ENCODE assay signal across 8 mouse cellular contexts in genomic region chr8:81341591-81342235, GRCm38 (mm10). TPM values are rescaled to one million over a fixed set of nuclear protein-coding genes. Genes with fewer than 3 reads are reported as not detected.
DNase-seq lines count a peak whose midpoint lies in the region; ATAC-seq lines count a peak whose summit lies in the region.

No protein-coding gene starts in this region.

- peak overlapping the region; percentile 53 for H3K9ac ChIP-seq in kidney, embryonic 14.5 days (ENCODE audit: low read depth, low read length)
- 0 out of 2 replicates have a peak overlapping the region, but pooled peaks have one; percentile 17 for H3K9ac ChIP-seq in limb, embryonic 15.5 days
- peak overlapping the region; percentile 74 for H3K9ac ChIP-seq in midbrain, embryonic 16.5 days (ENCODE audit: low read depth, low read length)

- WGBS in heart, embryonic 10.5 days, result under 1% methylated on average over 16 of the region's 23 CpGs
- WGBS in kidney, embryonic 14.5 days, result under 1% methylated on average over 17 of the region's 23 CpGs
- WGBS in limb, embryonic 15.5 days, result 0% methylated on average over 17 of the region's 23 CpGs
- 0% methylated on average over 19 of the region's 23 CpGs for WGBS in midbrain, embryonic 16.5 days

- DNase-seq in gastrocnemius, postnatal 10 days, result peak; percentile 6
- no peak for DNase-seq in gastrocnemius, postnatal 25 days
- DNase-seq in embryo, embryonic 10 days (ENCODE audit: low spot score), result peak; percentile 34
- DNase-seq in heart, embryonic 10.5 days (ENCODE audit: low spot score), result peak; percentile 79
- DNase-seq in spleen, postnatal 10 days (ENCODE audit: low spot score in 2 of 2), result peak; percentile 32 to 80

- peak overlapping the region; percentile 74 for H3K27ac ChIP-seq in heart, embryonic 10.5 days
- no peak overlapping the region for H3K27ac ChIP-seq in kidney, embryonic 14.5 days (ENCODE audit: low read depth, low read length)
- H3K27ac ChIP-seq in limb, embryonic 15.5 days, result no peak overlapping the region
- peak overlapping the region; percentile 79 for H3K27ac ChIP-seq in midbrain, embryonic 16.5 days (ENCODE audit: low read length)

- H3K4me2 ChIP-seq in kidney, embryonic 14.5 days (replicated peaks; ENCODE audit: low read depth, low read length), result peak overlapping the region; percentile 94
- H3K4me2 ChIP-seq in limb, embryonic 15.5 days, result peak overlapping the region; percentile 97
- peak overlapping the region; percentile 99 for H3K4me2 ChIP-seq in midbrain, embryonic 16.5 days (ENCODE audit: low read length)

- H3K36me3 ChIP-seq in heart, embryonic 10.5 days, result no peaks in the 10 kb centered on the region
- no peaks in the 10 kb centered on the region for H3K36me3 ChIP-seq in kidney, embryonic 14.5 days (ENCODE audit: control insufficient read depth, insufficient read depth, low read length)
- no peaks in the 10 kb centered on the region for H3K36me3 ChIP-seq in limb, embryonic 15.5 days
- no peaks in the 10 kb centered on the region for H3K36me3 ChIP-seq in midbrain, embryonic 16.5 days (ENCODE audit: control insufficient read depth, insufficient read depth, low read length)

- peak overlapping the region; percentile 77 for H3K4me3 ChIP-seq in heart, embryonic 10.5 days
- H3K4me3 ChIP-seq in kidney, embryonic 14.5 days (ENCODE audit: low read length), result peak overlapping the region; percentile 58
- peak overlapping the region; percentile 54 for H3K4me3 ChIP-seq in limb, embryonic 15.5 days
- peak overlapping the region; percentile 66 for H3K4me3 ChIP-seq in midbrain, embryonic 16.5 days (ENCODE audit: low read depth, low read length)

- H3K9me3 ChIP-seq in heart, embryonic 10.5 days, result no peaks in the 10 kb centered on the region
- H3K9me3 ChIP-seq in kidney, embryonic 14.5 days (ENCODE audit: control insufficient read depth, low read length), result no peaks in the 10 kb centered on the region
- no peaks in the 10 kb centered on the region for H3K9me3 ChIP-seq in limb, embryonic 15.5 days
- peaks cover 4% of the 10 kb centered on the region for H3K9me3 ChIP-seq in midbrain, embryonic 16.5 days (replicated peaks; ENCODE audit: control insufficient read depth, low read length, poor library complexity, severe bottlenecking)

- peaks cover 38% of the 10 kb centered on the region for H3K27me3 ChIP-seq in heart, embryonic 10.5 days (ENCODE audit: insufficient read depth, poor library complexity, severe bottlenecking)
- H3K27me3 ChIP-seq in kidney, embryonic 14.5 days (ENCODE audit: control insufficient read depth, insufficient read depth, low read length), result no peaks in the 10 kb centered on the region
- H3K27me3 ChIP-seq in limb, embryonic 15.5 days, result peaks cover 12% of the 10 kb centered on the region
- no peaks in the 10 kb centered on the region for H3K27me3 ChIP-seq in midbrain, embryonic 16.5 days (ENCODE audit: control insufficient read depth, insufficient read depth, low read depth, low read length)

- peak; percentile 89 for ATAC-seq in kidney, embryonic 14.5 days (ENCODE audit: low FRiP score, low TSS enrichment)
- ATAC-seq in limb, embryonic 15.5 days (ENCODE audit: insufficient number of reproducible peaks, low FRiP score, low TSS enrichment, low read depth), result 0 out of 2 replicates have a peak, but pooled peaks have one; percentile 63
- ATAC-seq in midbrain, embryonic 16.5 days, result peak; percentile 90

- peaks cover 12% of the 10 kb centered on the region for H3K4me1 ChIP-seq in heart, embryonic 10.5 days
- 0 out of 2 replicates have a peak, but pooled peaks cover 2% of the 10 kb centered on the region for H3K4me1 ChIP-seq in kidney, embryonic 14.5 days (ENCODE audit: control insufficient read depth, insufficient read depth, low read length)
- H3K4me1 ChIP-seq in limb, embryonic 15.5 days, result peaks cover 15% of the 10 kb centered on the region
- peaks cover 2% of the 10 kb centered on the region; the same call in 1 of the 2 replicates for H3K4me1 ChIP-seq in midbrain, embryonic 16.5 days (ENCODE audit: control insufficient read depth, insufficient read depth, low read length)

RNA-seq across cellular contexts. Expression of gene Inpp4b, which starts 0.6 kb away (rescaled TPM):
- total RNA-seq in gastrocnemius, postnatal 10 days (2021), result 10 to 100 TPM; 15.8 to 20.9 TPM
- total RNA-seq in gastrocnemius, postnatal 25 days (2021), result 10 to 100 TPM; 18.6 to 20.3 TPM
- polyA plus RNA-seq in heart, embryonic 10.5 days (2016; fragmentation: Nextera tagmentation; extraction: Ambion mirVana), result 6.0 and 10.8 TPM in 2 replicates
- 5.2 and 12.3 TPM in 2 replicates for polyA plus RNA-seq in kidney, embryonic 14.5 days (2014; fragmentation: Nextera tagmentation; extraction: Ambion mirVana)
- polyA plus RNA-seq in limb, embryonic 15.5 days (2015; fragmentation: Nextera tagmentation; extraction: Ambion mirVana), result 12.9 and 19.5 TPM in 2 replicates
- 10.8 and 11.0 TPM in 2 replicates for polyA plus RNA-seq in midbrain, embryonic 16.5 days (2015; fragmentation: Nextera tagmentation; extraction: Ambion mirVana)

Comparison
In these comparisons a context has a peak if more than half of its experiments do, and no peak if none do; other contexts are left out.
1. H3K27ac ChIP-seq: peak in heart, embryonic 10.5 days (single experiment) and midbrain, embryonic 16.5 days (single experiment); none in kidney, embryonic 14.5 days (single experiment) and limb, embryonic 15.5 days (single experiment).
2. H3K9ac ChIP-seq: peak in every context shown above with its lines; median percentile 74 in midbrain, embryonic 16.5 days; 53 in kidney, embryonic 14.5 days; 17 in limb, embryonic 15.5 days.
3. Peak in every context shown above with its lines, with median percentiles within 50 percentile points of each other: H3K4me3 ChIP-seq, ATAC-seq and H3K4me2 ChIP-seq.